Mouse (Mus musculus) forebrain, embryonic 13.5 days (tissue): ENCODE results near the gene Calml3. TPM values are rescaled to one million over a fixed set of nuclear protein-coding genes. Genes with fewer than 3 reads are reported as not detected.

Source experiments
- ATAC-seq: fragments of 200-750 bp; cut with Nextera tagmentation; 2 replicates; pipeline ENCODE4 v1.8.0; 2017
- H3K27ac ChIP-seq: fragments of 300-500 bp; sonication (generic); 2 replicates; pipeline ENCODE4 v1.5.1; 2015; ENCODE audit warnings: inconsistent platforms, mild to moderate bottlenecking, moderate library complexity
- H3K27me3 ChIP-seq: fragments of 300-500 bp; sonication (generic); 2 replicates; pipeline ENCODE4 v1.6.1; 2015; ENCODE audit warnings: mild to moderate bottlenecking, inconsistent platforms
- H3K36me3 ChIP-seq: fragments of 300-500 bp; sonication (generic); 2 replicates; pipeline ENCODE4 v1.6.1; 2015; ENCODE audit warnings: mild to moderate bottlenecking, inconsistent platforms; ENCODE audit not compliant: poor library complexity, severe bottlenecking
- H3K4me1 ChIP-seq: fragments of 300-500 bp; sonication (generic); 2 replicates; pipeline ENCODE4 v1.6.1; 2015; ENCODE audit warnings: inconsistent platforms
- H3K4me2 ChIP-seq: fragments of 300-500 bp; sonication (generic); 2 replicates; pipeline ENCODE4 v1.6.1; 2015; ENCODE audit warnings: inconsistent platforms, mild to moderate bottlenecking, moderate library complexity
- H3K4me3 ChIP-seq: fragments of 300-500 bp; sonication (generic); 2 replicates; pipeline ENCODE4 v1.5.1; 2015; ENCODE audit warnings: mild to moderate bottlenecking, inconsistent platforms
- H3K9ac ChIP-seq: fragments of 300-500 bp; sonication (generic); 2 replicates; pipeline ENCODE4 v1.6.1; 2015; ENCODE audit warnings: mild to moderate bottlenecking, inconsistent platforms
- H3K9me3 ChIP-seq: fragments of 300-500 bp; sonication (generic); replicated peaks from 2 replicates; pipeline ENCODE4 v1.6.1; 2016; ENCODE audit warnings: inconsistent platforms
- WGBS: fragments of 180-500 bp; shearing (Covaris S2); methylation state at CpG from one replicate; pipeline ENCODE4 v1.1.7; 2015; 5-methylcytosine and 5-hydroxymethylcytosine counted together
- polyA plus RNA-seq: library from polyadenylated mRNA; unstranded; fragments of >200 nt; fragmentation: Nextera tagmentation; extraction: Ambion mirVana; gene quantifications from 2 replicates; pipeline ENCODE4 v1.2.1, GENCODE M21; 2015

The Calml3 gene
- polyA plus RNA-seq, 1 experiment from 2014 or later, result not detected

DNA sequence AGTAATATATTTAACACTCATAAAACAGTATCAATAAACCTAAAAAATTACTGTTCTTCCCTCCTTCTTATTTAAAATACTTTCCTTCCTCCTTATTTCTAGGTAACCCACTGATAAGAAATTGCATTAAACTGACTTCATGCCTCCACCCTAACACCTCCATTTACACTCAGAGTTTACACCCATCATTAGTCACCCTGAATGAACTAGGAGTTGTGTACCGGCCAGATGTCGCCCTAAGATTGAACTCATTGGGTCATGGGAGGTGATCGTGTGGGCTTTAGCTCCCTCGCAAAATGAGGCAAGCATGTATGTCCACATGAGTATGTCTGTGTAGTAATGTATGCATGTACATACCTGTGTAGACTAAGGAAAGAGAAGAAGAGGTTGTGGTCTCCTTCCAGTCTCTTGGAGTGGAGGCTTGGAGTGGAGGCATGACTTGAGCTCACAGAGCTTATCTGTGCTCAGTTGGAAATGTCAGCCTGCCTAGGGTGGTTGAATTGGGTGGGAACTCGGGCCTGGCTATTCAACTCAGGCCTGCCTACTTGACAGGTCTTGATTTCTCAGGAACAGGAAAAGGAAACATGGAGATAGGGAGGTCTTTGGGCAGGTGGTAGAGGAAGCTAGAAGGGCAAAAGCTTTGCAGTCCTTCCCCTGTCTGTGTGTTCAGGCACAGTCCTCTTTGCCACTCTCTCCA is 26.8 kb downstream of the Calml3 start:
- Histone ChIP-seq H3K4me2 (no peak overlapping the region), H3K36me3 (no peaks in the 10 kb centered on the region), H3K4me3 (no peak overlapping the region), H3K27me3 (no peaks in the 10 kb centered on the region), H3K27ac (no peak overlapping the region), H3K9me3 (no peaks in the 10 kb centered on the region), H3K4me1 (no peaks in the 10 kb centered on the region), H3K9ac (no peak overlapping the region)
- 85% methylated on average over 5 of the region's 5 CpGs for WGBS
- no peak for ATAC-seq

DNA sequence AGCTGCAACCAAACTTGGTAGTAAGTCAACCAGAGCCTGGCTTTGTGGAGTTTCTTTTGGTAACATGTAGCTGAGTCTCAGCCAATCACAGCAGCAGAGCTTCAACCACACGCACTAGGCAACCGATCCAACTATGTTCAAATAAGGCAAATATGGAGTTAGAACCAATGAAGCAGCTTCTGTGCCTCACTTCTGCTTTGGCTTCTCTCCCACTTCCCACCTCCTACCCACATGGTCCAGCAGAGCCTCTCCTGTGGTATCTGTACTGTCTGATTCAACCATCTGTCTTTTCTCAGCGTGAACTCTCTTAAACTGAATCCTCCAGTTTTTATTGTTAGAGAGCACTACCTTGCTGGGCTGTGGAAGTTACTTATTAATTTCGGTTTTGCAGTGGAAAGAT is 27.7 kb downstream of the Calml3 start:
- H3K4me2 ChIP-seq, result no peak overlapping the region
- ATAC-seq, result no peak
- H3K4me1 ChIP-seq, result no peaks in the 10 kb centered on the region
- no peaks in the 10 kb centered on the region for H3K27me3 ChIP-seq
- H3K9ac ChIP-seq, result no peak overlapping the region
- 90% methylated on average over 4 of the region's 4 CpGs for WGBS
- no peaks in the 10 kb centered on the region for H3K9me3 ChIP-seq
- H3K27ac ChIP-seq, result no peak overlapping the region
- H3K4me3 ChIP-seq, result no peak overlapping the region
- H3K36me3 ChIP-seq, result no peaks in the 10 kb centered on the region

DNA sequence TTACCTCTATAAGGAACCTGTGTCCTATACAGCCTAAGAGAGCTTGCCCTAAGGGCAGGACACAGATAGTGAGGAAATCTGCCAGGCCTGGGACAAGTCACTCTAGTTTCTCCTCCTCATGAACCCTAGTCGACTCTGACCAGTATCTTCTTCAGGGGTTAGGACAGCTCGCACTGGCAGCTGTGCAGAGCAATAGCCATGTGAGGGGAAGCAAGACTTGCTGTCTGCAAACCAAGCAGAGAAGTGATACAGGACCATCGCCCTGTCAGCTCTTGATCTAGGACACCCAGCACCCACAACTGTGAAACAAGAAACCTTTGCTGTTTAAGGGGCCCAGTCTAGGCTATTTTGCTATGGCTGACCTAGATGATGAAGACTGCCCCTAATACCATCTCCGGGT is 29.1 kb downstream of the Calml3 start:
- Histone ChIP-seq H3K27me3 (no peaks in the 10 kb centered on the region), H3K36me3 (no peaks in the 10 kb centered on the region), H3K4me2 (no peak overlapping the region), H3K27ac (no peak overlapping the region), H3K9ac (no peak overlapping the region), H3K4me3 (no peak overlapping the region), H3K9me3 (no peaks in the 10 kb centered on the region), H3K4me1 (peaks cover 8% of the 10 kb centered on the region)
- WGBS, result 84% methylated on average over 4 of the region's 4 CpGs
- ATAC-seq, result no peak

DNA sequence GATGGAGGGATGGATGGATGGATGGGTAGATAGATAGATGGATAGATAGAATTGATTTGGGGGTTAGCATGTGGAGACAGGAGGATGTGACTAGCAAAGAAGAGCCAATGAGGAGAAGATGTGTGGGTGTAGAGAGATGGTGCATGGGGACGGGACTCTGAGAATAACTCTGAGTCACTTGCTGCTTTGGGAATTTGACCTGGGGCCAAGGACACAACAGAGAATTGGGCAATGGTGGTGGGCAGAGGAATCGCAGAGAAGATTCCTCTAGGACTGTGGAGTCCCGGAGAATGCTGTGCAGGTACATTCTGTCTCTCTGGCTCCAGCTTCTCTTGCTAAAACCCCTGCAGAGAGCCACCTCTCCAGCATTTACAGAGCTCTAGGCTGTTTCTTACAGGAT is 29.8 kb downstream of the Calml3 start:
- no peak overlapping the region for H3K27ac ChIP-seq
- H3K4me2 ChIP-seq, result no peak overlapping the region
- no peak for ATAC-seq
- H3K36me3 ChIP-seq, result no peaks in the 10 kb centered on the region
- H3K9ac ChIP-seq, result no peak overlapping the region
- peaks cover 10% of the 10 kb centered on the region for H3K4me1 ChIP-seq
- no peak overlapping the region for H3K4me3 ChIP-seq
- no peaks in the 10 kb centered on the region for H3K27me3 ChIP-seq
- WGBS, result 88% methylated on average over 3 of the region's 3 CpGs
- no peaks in the 10 kb centered on the region for H3K9me3 ChIP-seq

DNA sequence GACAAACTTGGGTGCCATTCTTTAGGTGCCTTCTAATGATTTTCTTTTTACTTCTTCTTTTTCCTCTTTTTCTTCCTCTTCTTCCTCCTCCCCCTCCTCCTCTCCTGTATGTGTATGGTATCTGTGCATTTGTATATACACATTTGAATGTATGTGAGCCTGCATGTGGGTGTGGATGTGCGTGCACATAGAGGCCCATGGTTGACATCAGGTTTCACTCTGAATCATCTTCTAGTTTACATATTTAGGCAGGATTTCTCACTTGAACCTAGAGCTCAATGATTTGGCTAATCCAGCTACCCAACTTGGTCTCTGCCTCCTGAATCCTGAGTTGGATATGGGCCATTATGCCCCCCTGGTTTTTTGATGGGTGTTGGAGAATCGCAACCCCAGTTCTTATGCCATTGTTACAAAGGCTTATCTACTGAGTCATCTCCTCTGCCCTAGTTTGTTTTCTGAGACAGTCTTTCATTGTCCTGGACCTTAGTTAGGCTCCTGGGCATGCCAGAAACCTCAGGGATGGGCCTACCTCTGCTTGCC is 30.9 kb downstream of the Calml3 start:
- Histone ChIP-seq H3K9ac (no peak overlapping the region), H3K4me2 (no peak overlapping the region), H3K27me3 (no peaks in the 10 kb centered on the region), H3K4me3 (no peak overlapping the region), H3K27ac (no peak overlapping the region), H3K36me3 (no peaks in the 10 kb centered on the region), H3K9me3 (no peaks in the 10 kb centered on the region), H3K4me1 (peaks cover 10% of the 10 kb centered on the region)
- WGBS, result 95% methylated on average over 2 of the region's 2 CpGs
- ATAC-seq, result no peak

DNA sequence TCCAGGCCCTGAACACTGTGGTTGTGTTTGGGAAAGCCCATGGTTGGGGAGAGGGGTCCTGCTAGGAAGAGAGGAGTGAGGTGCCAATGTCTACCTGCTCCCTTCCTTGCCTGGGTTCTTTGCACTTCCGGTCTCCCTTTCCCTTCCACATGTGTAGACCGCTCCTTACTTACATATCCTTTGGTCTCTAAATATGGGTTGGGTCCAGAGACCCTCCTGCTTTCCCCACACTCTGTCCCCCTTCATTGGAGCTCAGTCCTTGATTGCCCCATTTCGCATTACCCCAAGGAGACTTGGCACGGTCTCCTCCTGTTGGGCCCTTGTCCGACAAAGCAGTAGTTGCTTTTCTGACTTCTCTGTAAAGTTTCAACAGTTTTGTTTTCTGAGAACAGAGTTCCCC is 32.9 kb downstream of the Calml3 start:
- WGBS, result 96% methylated on average over 5 of the region's 5 CpGs
- Histone ChIP-seq H3K27me3 (no peaks in the 10 kb centered on the region), H3K4me2 (no peak overlapping the region), H3K4me1 (peaks cover 10% of the 10 kb centered on the region), H3K27ac (no peak overlapping the region), H3K4me3 (no peak overlapping the region), H3K9me3 (no peaks in the 10 kb centered on the region), H3K36me3 (no peaks in the 10 kb centered on the region), H3K9ac (no peak overlapping the region)
- ATAC-seq, result no peak

DNA sequence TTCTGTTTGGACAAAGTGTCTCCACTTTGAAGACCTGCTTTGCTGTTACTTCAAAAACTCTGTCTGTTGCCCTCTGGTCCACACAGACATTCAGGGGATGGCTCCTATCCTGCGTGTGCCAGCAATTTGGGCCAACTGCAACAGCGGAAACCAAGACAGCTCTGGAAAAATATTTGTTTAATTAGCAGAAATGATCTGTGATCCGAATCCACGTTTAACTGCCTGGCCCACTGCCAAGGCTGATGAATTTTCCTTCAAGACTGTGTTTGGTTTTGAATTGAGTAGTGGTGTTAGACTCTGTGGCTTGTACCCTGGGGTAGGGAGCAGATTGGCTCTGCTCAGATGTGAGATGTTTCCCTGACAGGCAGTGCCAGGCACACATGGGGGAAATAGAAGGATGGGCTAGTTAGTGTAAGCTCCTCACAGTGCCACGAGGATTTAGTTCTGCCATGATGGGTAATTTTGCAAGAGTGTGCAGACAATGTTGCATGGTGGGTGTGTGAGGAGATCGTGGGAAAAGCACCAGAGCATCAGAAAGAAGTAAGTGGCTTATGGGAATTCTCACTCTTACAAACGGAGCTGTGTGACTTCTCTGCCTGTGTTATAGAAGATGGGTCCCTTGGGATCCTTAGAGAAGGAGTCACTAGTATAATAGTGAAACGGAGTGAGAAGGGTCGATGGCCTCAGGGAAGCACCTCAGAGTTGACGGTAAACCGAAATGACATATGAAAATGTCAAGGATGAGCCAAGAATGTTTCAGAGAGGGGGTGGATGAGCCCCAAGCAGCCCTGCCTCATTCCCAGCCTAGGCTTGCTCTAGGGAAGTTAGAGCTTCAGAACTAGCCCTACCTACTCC is 33.7 kb downstream of the Calml3 start:
- Histone ChIP-seq H3K9me3 (no peaks in the 10 kb centered on the region), H3K4me2 (no peak overlapping the region), H3K4me3 (no peak overlapping the region), H3K27ac (no peak overlapping the region), H3K9ac (no peak overlapping the region), H3K4me1 (peaks cover 10% of the 10 kb centered on the region), H3K27me3 (no peaks in the 10 kb centered on the region), H3K36me3 (no peaks in the 10 kb centered on the region)
- peak; percentile 85 for ATAC-seq
- WGBS, result 76% methylated on average over 11 of the region's 11 CpGs

DNA sequence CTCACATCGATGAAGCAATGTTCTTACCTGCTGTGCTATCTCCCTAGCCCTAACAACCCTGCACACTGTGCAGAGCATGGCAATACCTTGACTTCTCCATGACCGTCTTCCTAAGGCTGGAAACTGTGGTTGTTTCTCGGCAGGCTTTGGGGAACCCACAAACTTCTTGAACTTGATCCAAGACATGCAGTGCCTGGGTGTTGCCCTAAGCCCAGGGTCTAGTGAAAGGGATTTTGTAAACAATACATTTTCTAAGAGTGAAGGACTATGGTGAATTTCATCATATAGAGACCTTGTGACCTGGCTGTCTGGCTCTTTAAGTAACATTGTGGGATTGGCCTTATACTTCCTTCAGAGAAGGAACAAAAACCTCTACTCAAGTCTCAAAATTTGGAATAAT is 34.6 kb downstream of the Calml3 start:
- H3K27ac ChIP-seq, result no peak overlapping the region
- ATAC-seq, result no peak
- no peaks in the 10 kb centered on the region for H3K9me3 ChIP-seq
- no peak overlapping the region for H3K4me2 ChIP-seq
- H3K36me3 ChIP-seq, result no peaks in the 10 kb centered on the region
- H3K27me3 ChIP-seq, result no peaks in the 10 kb centered on the region
- no peak overlapping the region for H3K4me3 ChIP-seq
- 87% methylated on average over 3 of the region's 3 CpGs for WGBS
- H3K9ac ChIP-seq, result no peak overlapping the region
- peaks cover 10% of the 10 kb centered on the region for H3K4me1 ChIP-seq

DNA sequence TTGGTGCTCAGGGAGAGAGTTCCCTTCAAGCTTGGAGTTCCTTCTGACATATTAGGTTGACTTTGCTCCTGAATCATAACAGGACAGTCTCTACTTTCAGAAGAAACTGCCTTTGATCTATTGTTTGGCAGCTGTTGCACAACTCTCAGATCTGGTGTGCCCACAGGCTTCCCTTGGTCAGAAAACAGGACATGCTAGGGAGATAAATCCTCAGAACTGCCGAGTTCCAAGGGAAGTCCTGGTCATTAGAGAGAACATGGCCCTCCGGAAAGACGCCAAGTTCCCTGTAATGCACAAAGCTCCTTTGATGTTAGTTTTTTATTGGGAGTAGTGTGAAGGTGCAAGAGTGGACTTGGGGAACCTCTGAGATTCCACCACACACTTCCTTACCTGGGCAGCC is 35.5 kb downstream of the Calml3 start:
- no peaks in the 10 kb centered on the region for H3K36me3 ChIP-seq
- peaks cover 10% of the 10 kb centered on the region for H3K4me1 ChIP-seq
- H3K9me3 ChIP-seq, result no peaks in the 10 kb centered on the region
- H3K4me3 ChIP-seq, result no peak overlapping the region
- no peak overlapping the region for H3K4me2 ChIP-seq
- WGBS, result 80% methylated on average over 3 of the region's 3 CpGs
- H3K27me3 ChIP-seq, result no peaks in the 10 kb centered on the region
- ATAC-seq, result no peak
- H3K27ac ChIP-seq, result no peak overlapping the region
- no peak overlapping the region for H3K9ac ChIP-seq

DNA sequence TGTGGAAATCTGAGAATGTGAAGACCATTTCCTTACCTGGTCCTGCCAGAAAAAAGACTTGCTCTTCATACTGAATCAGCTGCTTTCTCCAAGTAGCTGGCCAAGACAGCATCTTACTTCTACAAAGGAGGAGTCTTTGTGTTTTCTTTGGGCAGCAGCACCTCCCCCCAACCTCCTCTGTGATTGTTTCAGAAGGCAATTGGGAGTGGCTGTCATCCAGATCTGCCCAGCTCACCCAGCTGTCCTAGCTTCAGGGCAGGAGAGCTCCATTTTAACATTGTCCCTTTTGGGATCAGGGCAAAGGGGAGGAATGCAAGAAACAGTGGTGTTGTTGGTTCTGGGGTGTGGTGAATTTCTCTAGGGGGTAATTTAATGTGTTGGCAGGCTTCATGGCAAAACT is 37.0 kb downstream of the Calml3 start:
- ATAC-seq, result no peak
- H3K9me3 ChIP-seq, result no peaks in the 10 kb centered on the region
- H3K27me3 ChIP-seq, result no peaks in the 10 kb centered on the region
- H3K4me3 ChIP-seq, result no peak overlapping the region
- no peaks in the 10 kb centered on the region for H3K36me3 ChIP-seq
- H3K4me1 ChIP-seq, result peaks cover 10% of the 10 kb centered on the region
- no peak overlapping the region for H3K27ac ChIP-seq
- H3K4me2 ChIP-seq, result no peak overlapping the region
- no peak overlapping the region for H3K9ac ChIP-seq

DNA sequence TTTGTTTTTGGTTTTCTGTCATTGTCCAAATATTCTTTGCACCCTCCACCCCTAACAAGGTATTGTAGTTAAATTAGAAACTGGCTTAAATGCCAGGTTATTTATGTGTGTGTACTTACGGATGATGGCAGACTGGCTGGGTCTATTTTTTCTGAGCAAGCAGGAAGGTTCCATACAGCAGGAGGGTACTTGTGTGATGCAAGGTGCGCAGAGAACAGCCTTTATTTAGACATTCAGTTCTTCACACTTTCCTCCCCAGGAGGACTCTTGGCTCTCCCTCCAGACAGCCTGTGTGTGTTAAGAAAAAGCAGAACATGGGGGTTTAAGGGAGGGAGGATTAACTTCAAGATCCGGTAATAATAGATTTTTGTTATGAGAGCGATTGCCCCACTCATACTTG is 38.3 kb downstream of the Calml3 start:
- peaks cover 9% of the 10 kb centered on the region for H3K4me1 ChIP-seq
- H3K9me3 ChIP-seq, result no peaks in the 10 kb centered on the region
- no peak for ATAC-seq
- no peak overlapping the region for H3K27ac ChIP-seq
- no peaks in the 10 kb centered on the region for H3K36me3 ChIP-seq
- WGBS, result 85% methylated on average over 4 of the region's 4 CpGs
- H3K4me2 ChIP-seq, result no peak overlapping the region
- no peaks in the 10 kb centered on the region for H3K27me3 ChIP-seq
- H3K4me3 ChIP-seq, result no peak overlapping the region
- H3K9ac ChIP-seq, result no peak overlapping the region

DNA sequence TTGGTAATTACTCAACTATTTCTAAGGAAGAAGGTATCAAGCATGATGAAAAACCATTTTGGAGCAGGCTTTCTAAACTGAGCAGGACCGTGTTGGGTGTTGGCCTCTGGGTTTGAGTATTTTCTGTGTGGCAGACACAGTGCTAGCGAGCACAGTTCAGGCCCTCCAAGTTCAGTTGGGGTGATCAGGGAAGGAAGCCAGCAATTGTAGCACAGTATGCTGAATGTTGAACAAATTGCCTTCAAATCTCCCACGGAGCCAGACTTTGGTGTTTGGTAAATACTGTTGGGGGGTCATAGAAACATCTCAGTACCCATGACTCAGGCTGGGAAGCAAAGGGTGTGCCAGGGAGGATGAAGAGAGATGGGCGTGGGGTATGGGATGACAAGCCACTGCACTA is 43.0 kb downstream of the Calml3 start:
- H3K27ac ChIP-seq, result no peak overlapping the region
- WGBS, result 86% methylated on average over 4 of the region's 4 CpGs
- H3K36me3 ChIP-seq, result no peaks in the 10 kb centered on the region
- no peak for ATAC-seq
- H3K27me3 ChIP-seq, result no peaks in the 10 kb centered on the region
- H3K9me3 ChIP-seq, result no peaks in the 10 kb centered on the region
- H3K9ac ChIP-seq, result no peak overlapping the region
- no peak overlapping the region for H3K4me3 ChIP-seq
- no peaks in the 10 kb centered on the region for H3K4me1 ChIP-seq
- no peak overlapping the region for H3K4me2 ChIP-seq
